Mouse (Mus musculus) limb, embryonic 14.5 days (tissue): ENCODE measurements around the gene Osbpl2. TPM values are rescaled to one million over a fixed set of nuclear protein-coding genes. Genes with fewer than 3 reads are reported as not detected.

Source experiments
- ATAC-seq: fragments of 200-750 bp; cut with Nextera tagmentation; 2 replicates; pipeline ENCODE4 v1.8.0; 2017; ENCODE audit warnings: low read depth, moderate number of reproducible peaks, moderate TSS enrichment; ENCODE audit not compliant: low FRiP score
- DNase-seq: peaks from one replicate; pipeline ENCODE4 v3.0.0-alpha.2; 2015; ENCODE audit warnings: low spot score
- H3K27ac ChIP-seq: fragments of 300-500 bp; sonication (generic); replicated peaks from 2 replicates; pipeline ENCODE4 v1.5.1; 2014; ENCODE audit warnings: low read depth, mild to moderate bottlenecking, low read length, moderate library complexity, mixed read lengths
- H3K27me3 ChIP-seq: fragments of 300-500 bp; sonication (generic); 2 replicates; pipeline ENCODE4 v1.6.1; 2014; ENCODE audit warnings: low read length, mixed read lengths; ENCODE audit not compliant: control insufficient read depth, insufficient read depth
- H3K36me3 ChIP-seq: fragments of 300-500 bp; sonication (generic); 2 replicates; pipeline ENCODE4 v1.6.1; 2014; ENCODE audit warnings: mild to moderate bottlenecking, low read length, moderate library complexity, mixed read lengths; ENCODE audit not compliant: control insufficient read depth, insufficient read depth
- H3K4me1 ChIP-seq: fragments of 300-500 bp; sonication (generic); 2 replicates; pipeline ENCODE4 v1.6.1; 2014; ENCODE audit warnings: antibody characterized with exemption, low read length, mixed read lengths; ENCODE audit not compliant: control insufficient read depth, insufficient read depth
- H3K4me2 ChIP-seq: fragments of 300-500 bp; sonication (generic); replicated peaks from 2 replicates; pipeline ENCODE4 v1.6.1; 2014; ENCODE audit warnings: low read depth, mild to moderate bottlenecking, low read length, moderate library complexity; ENCODE audit not compliant: severe bottlenecking
- H3K4me3 ChIP-seq: fragments of 300-500 bp; sonication (generic); replicated peaks from 2 replicates; pipeline ENCODE4 v1.5.1; 2014; ENCODE audit warnings: low read length
- H3K9ac ChIP-seq: fragments of 300-500 bp; sonication (generic); 2 replicates; pipeline ENCODE4 v1.6.1; 2014; ENCODE audit warnings: mild to moderate bottlenecking, low read depth, low read length, moderate library complexity; ENCODE audit not compliant: severe bottlenecking
- H3K9me3 ChIP-seq: fragments of 300-500 bp; sonication (generic); 2 replicates; pipeline ENCODE4 v1.6.1; 2016; ENCODE audit warnings: low read length; ENCODE audit not compliant: control insufficient read depth
- POLR2A ChIP-seq: fragments of 200-500 bp; IDR thresholded peaks from 2 replicates; pipeline ENCODE4 v1.8.0; 2012; ENCODE audit warnings: inconsistent platforms, mild to moderate bottlenecking, moderate library complexity, borderline replicate concordance; ENCODE audit not compliant: insufficient read depth, insufficient read length; ENCODE audit errors: extremely low read depth
- WGBS: fragments of 180-500 bp; shearing (Covaris S2); extraction: QIAGEN DNeasy Blood & Tissue Kit; methylation state at CpG from one replicate; pipeline ENCODE4 v1.1.7; 2014; 5-methylcytosine and 5-hydroxymethylcytosine counted together
- polyA plus RNA-seq, 2 experiments: library from polyadenylated mRNA; depleted of rRNA in 1 of 2; stranded (reverse) in 1 of 2; unstranded in 1 of 2; fragments of >200 nt; fragmentation: Nextera tagmentation in 1 of 2; extraction: Ambion mirVana in 1 of 2; gene quantifications; 2 replicates each; pipeline versions ENCODE4 v1.2.1 to v1.2.3; 2012 to 2014

Osbpl2 gene
- polyA plus RNA-seq, 2 experiments: 28.6 to 42.2 TPM

GRCm38 (mm10) chr2:180184011-180184751 is 65.1 kb downstream of the Osbpl2 start:
- Histone ChIP-seq H3K27ac (no peak overlapping the region), H3K9ac (no peak overlapping the region), H3K36me3 (peaks cover 11% of the 10 kb centered on the region), H3K4me3 (no peak overlapping the region), H3K27me3 (no peaks in the 10 kb centered on the region), H3K4me2 (no peak overlapping the region), H3K9me3 (no peaks in the 10 kb centered on the region), H3K4me1 (no peaks in the 10 kb centered on the region)
- no peak for ATAC-seq
- WGBS: 80% methylated on average over 24 of the region's 24 CpGs
- DNase-seq: no peak
- TF ChIP-seq POLR2A: no peak

- Histone ChIP-seq H3K36me3 (peaks cover 6% of the 10 kb centered on the region; the same call in 1 of the 2 replicates), H3K4me3 (no peak overlapping the region), H3K27me3 (no peaks in the 10 kb centered on the region), H3K4me2 (no peak overlapping the region), H3K27ac (no peak overlapping the region), H3K4me1 (no peaks in the 10 kb centered on the region), H3K9ac (no peak overlapping the region), H3K9me3 (no peaks in the 10 kb centered on the region)
- DNase-seq (no peak), ATAC-seq (no peak)
- no peak for TF ChIP-seq POLR2A
- 81% methylated on average over 6 of the region's 6 CpGs for WGBS
Measured at GRCm38 (mm10) chr2:180184752-180185109, 65.6 kb downstream of the Osbpl2 start.

GRCm38 (mm10) chr2:180185686-180186085 is 66.6 kb downstream of the Osbpl2 start:
- Histone ChIP-seq H3K9me3 (no peaks in the 10 kb centered on the region), H3K27me3 (no peaks in the 10 kb centered on the region), H3K4me3 (no peak overlapping the region), H3K4me2 (no peak overlapping the region), H3K9ac (no peak overlapping the region), H3K27ac (no peak overlapping the region), H3K4me1 (no peaks in the 10 kb centered on the region), H3K36me3 (peaks cover 3% of the 10 kb centered on the region; the same call in 1 of the 2 replicates)
- DNase-seq (no peak), ATAC-seq (no peak)
- TF ChIP-seq POLR2A: no peak
- WGBS: 85% methylated on average over 14 of the region's 14 CpGs

- no peaks in the 10 kb centered on the region for H3K9me3 ChIP-seq
- 86% methylated on average over 11 of the region's 11 CpGs for WGBS
- H3K4me2 ChIP-seq: no peak overlapping the region
- no peaks in the 10 kb centered on the region for H3K4me1 ChIP-seq
- TF ChIP-seq POLR2A: no peak
- ATAC-seq (no peak), DNase-seq (no peak)
- H3K36me3 ChIP-seq: peaks cover 4% of the 10 kb centered on the region; the same call in 1 of the 2 replicates
- H3K4me3 ChIP-seq: no peak overlapping the region
- H3K27me3 ChIP-seq: no peaks in the 10 kb centered on the region
- no peak overlapping the region for H3K27ac ChIP-seq
- H3K9ac ChIP-seq: no peak overlapping the region
Measured at GRCm38 (mm10) chr2:180187362-180187761, 68.3 kb downstream of the Osbpl2 start.

- H3K27me3 ChIP-seq: no peaks in the 10 kb centered on the region
- no peak overlapping the region for H3K4me2 ChIP-seq
- ATAC-seq (no peak), DNase-seq (no peak)
- H3K9me3 ChIP-seq: no peaks in the 10 kb centered on the region
- H3K36me3 ChIP-seq: 0 out of 2 replicates have a peak, but pooled peaks cover 7% of the 10 kb centered on the region
- 67% methylated on average over 8 of the region's 12 CpGs for WGBS
- no peak for TF ChIP-seq POLR2A
- H3K27ac ChIP-seq: no peak overlapping the region
- H3K9ac ChIP-seq: no peak overlapping the region
- no peak overlapping the region for H3K4me3 ChIP-seq
- no peaks in the 10 kb centered on the region for H3K4me1 ChIP-seq
Measured at GRCm38 (mm10) chr2:180196610-180197322, 77.7 kb downstream of the Osbpl2 start.
